Mouse (Mus musculus) myocyte (in vitro differentiated cells): Measurements from ENCODE around the gene Ppp1r3f.

Experiments used
- E2F4 ChIP-seq: IDR thresholded peaks from one replicate; pipeline ENCODE4 v1.6.1; 2011; ENCODE audit warnings: mild to moderate bottlenecking, control low read depth, moderate library complexity; ENCODE audit not compliant: insufficient read depth
- MAX ChIP-seq: IDR thresholded peaks from one replicate; pipeline ENCODE4 v1.6.1; 2011; ENCODE audit warnings: low read depth, mild to moderate bottlenecking, control low read depth
- MYOD1 ChIP-seq, 3 experiments: IDR thresholded peaks; one replicate each; pipeline ENCODE4 v1.6.1; 2011; ENCODE audit warnings: control low read depth in 2 of 3, low read depth in 2 of 3, mild to moderate bottlenecking in 2 of 3, moderate library complexity in 1 of 3; ENCODE audit not compliant: insufficient read length in 2 of 3, control insufficient read depth in 1 of 3
- POLR2A ChIP-seq: IDR thresholded peaks from one replicate; pipeline ENCODE4 v1.6.1; 2011; ENCODE audit warnings: low read depth, mild to moderate bottlenecking, control low read depth, moderate library complexity; ENCODE audit not compliant: insufficient read length
- SRF ChIP-seq: IDR thresholded peaks from one replicate; pipeline ENCODE4 v1.6.1; 2011; ENCODE audit warnings: low read depth; ENCODE audit not compliant: control insufficient read depth, insufficient read length
- TCF12 ChIP-seq: IDR thresholded peaks from one replicate; pipeline ENCODE4 v1.6.1; 2011; ENCODE audit warnings: mild to moderate bottlenecking, control low read depth; ENCODE audit not compliant: poor library complexity, insufficient read depth, severe bottlenecking
- USF1 ChIP-seq: IDR thresholded peaks from one replicate; pipeline ENCODE4 v1.6.1; 2011; ENCODE audit warnings: low read depth, mild to moderate bottlenecking, control low read depth, moderate library complexity

GRCm38 (mm10) chrX:7553474-7553873 is 20.6 kb downstream of the Ppp1r3f start:
- TF ChIP-seq MYOD1 (IDR thresholded peaks at IDR 0.05; ENCODE audit: control insufficient read depth in 1 of 3, insufficient read length in 2 of 3, low read depth in 2 of 3) (no peak), USF1 (no peak), E2F4 (no peak), POLR2A (no peak), TCF12 (no peak), SRF (no peak), MAX (no peak)
